Mouse (Mus musculus) embryonic facial prominence, embryonic 14.5 days (tissue): ENCODE measurements around the gene Serpinh1. TPM values are rescaled to one million over a fixed set of nuclear protein-coding genes. Genes with fewer than 3 reads are reported as not detected.

Source experiments
- ATAC-seq: fragments of 200-750 bp; cut with Nextera tagmentation; 2 replicates; pipeline ENCODE4 v1.8.0; 2017; ENCODE audit warnings: low read depth, moderate number of reproducible peaks, moderate TSS enrichment
- DNase-seq: peaks from one replicate; pipeline ENCODE4 v3.0.0-alpha.2; 2015; ENCODE audit warnings: low spot score
- H3K27ac ChIP-seq: fragments of 300-500 bp; sonication (generic); replicated peaks from 2 replicates; pipeline ENCODE4 v1.5.1; 2014; ENCODE audit warnings: low read depth, mild to moderate bottlenecking, low read length, moderate library complexity
- H3K27me3 ChIP-seq: fragments of 300-500 bp; sonication (generic); replicated peaks from 2 replicates; pipeline ENCODE4 v1.6.1; 2014; ENCODE audit warnings: low read length; ENCODE audit not compliant: control insufficient read depth, insufficient read depth
- H3K36me3 ChIP-seq: fragments of 300-500 bp; sonication (generic); 2 replicates; pipeline ENCODE4 v1.6.1; 2014; ENCODE audit warnings: low read length, mixed read lengths; ENCODE audit not compliant: control insufficient read depth, insufficient read depth
- H3K4me1 ChIP-seq: fragments of 300-500 bp; sonication (generic); 2 replicates; pipeline ENCODE4 v1.6.1; 2014; ENCODE audit warnings: antibody characterized with exemption, low read length; ENCODE audit not compliant: control insufficient read depth, insufficient read depth
- H3K4me2 ChIP-seq: fragments of 300-500 bp; sonication (generic); 2 replicates; pipeline ENCODE4 v1.6.1; 2014; ENCODE audit warnings: low read depth, mild to moderate bottlenecking, low read length, moderate library complexity, mixed read lengths
- H3K4me3 ChIP-seq: fragments of 300-500 bp; sonication (generic); 2 replicates; pipeline ENCODE4 v1.5.1; 2014; ENCODE audit warnings: low read depth, mild to moderate bottlenecking, low read length
- H3K9ac ChIP-seq: fragments of 300-500 bp; sonication (generic); 2 replicates; pipeline ENCODE4 v1.6.1; 2014; ENCODE audit warnings: low read depth, mild to moderate bottlenecking, low read length, moderate library complexity, mixed read lengths
- H3K9me3 ChIP-seq: fragments of 300-500 bp; sonication (generic); 2 replicates; pipeline ENCODE4 v1.6.1; 2016; ENCODE audit warnings: low read length; ENCODE audit not compliant: control insufficient read depth
- WGBS: fragments of 180-500 bp; shearing (Covaris S2); extraction: QIAGEN DNeasy Blood & Tissue Kit; methylation state at CpG from one replicate; pipeline ENCODE4 v1.1.7; 2014; 5-methylcytosine and 5-hydroxymethylcytosine counted together
- polyA plus RNA-seq: library from polyadenylated mRNA; unstranded; fragments of >200 nt; fragmentation: Nextera tagmentation; extraction: Ambion mirVana; gene quantifications from 2 replicates; pipeline ENCODE4 v1.2.1, GENCODE M21; 2014

Gene Serpinh1
- polyA plus RNA-seq, 1 experiment from 2014 or later = 945 TPM

DNA sequence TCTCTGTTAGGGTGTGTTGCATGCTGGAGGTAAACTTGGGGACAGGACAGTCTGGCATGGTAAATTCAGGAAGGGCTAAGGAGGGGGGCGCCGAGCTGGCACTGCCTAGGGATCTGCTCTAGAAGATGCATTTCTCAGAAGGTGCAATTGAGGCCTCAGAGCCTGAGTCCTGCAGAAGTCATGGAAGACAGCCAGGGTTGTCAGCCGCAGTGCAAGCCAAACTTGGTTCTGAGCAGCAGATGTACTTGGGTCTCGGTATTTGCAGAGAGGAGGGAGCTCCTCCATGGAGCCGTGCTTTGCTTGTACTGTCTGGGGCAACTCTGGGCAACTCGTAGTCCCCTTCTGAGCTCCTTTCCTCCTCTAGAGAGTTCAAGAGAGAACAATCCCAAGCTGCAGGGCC, 26.9 kb downstream of the Serpinh1 start:
- Histone ChIP-seq H3K4me1 (no peaks in the 10 kb centered on the region), H3K9me3 (no peaks in the 10 kb centered on the region), H3K4me3 (no peak overlapping the region), H3K27me3 (no peaks in the 10 kb centered on the region), H3K4me2 (no peak overlapping the region), H3K9ac (no peak overlapping the region), H3K27ac (no peak overlapping the region), H3K36me3 (no peaks in the 10 kb centered on the region)
- 67% methylated on average over 6 of the region's 6 CpGs for WGBS
- ATAC-seq = no peak
- DNase-seq = no peak

DNA sequence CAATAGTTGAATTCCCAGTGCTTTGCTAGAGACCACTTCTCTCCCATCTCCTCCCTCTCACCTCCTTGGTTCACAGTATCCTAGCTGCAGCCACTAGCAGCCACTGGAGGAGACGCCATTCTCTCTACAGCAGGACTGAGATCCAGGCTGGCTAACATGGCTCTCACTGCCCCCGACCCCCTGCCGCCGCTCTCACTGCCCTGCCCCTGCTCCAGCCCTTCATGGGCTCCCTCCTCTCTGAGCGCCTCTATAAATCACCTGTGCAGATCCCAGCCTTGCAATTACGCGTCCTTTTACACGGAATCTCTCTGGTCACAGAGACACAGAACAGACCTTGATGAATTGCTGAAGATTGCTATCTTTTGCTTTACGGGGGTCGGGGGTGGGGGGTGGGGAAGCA, 28.2 kb downstream of the Serpinh1 start:
- Histone ChIP-seq H3K27me3 (no peaks in the 10 kb centered on the region), H3K9me3 (no peaks in the 10 kb centered on the region), H3K4me1 (0 out of 2 replicates have a peak, but pooled peaks cover 3% of the 10 kb centered on the region), H3K4me3 (no peak overlapping the region), H3K27ac (no peak overlapping the region), H3K36me3 (no peaks in the 10 kb centered on the region), H3K9ac (no peak overlapping the region), H3K4me2 (no peak overlapping the region)
- WGBS = 39% methylated on average over 10 of the region's 10 CpGs
- DNase-seq (no peak), ATAC-seq (no peak)

DNA sequence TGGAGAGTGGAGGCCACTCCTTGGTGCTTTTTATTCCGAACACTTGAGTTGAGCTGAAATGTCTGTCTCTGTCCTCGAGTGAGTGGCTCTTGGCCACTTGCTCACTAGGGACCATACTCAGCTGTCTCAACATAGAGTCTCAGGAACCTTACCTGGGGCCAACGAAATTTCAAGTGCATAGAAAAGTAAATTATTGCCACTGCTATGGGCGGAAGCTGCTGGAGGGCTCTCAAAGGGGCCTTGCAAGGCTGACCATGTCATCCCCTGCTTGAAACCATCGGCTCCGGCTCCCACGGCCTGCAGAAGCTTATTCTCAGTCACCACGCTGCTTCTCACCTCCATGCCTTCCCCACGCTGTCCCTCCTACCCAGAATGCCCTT, 29.7 kb downstream of the Serpinh1 start:
- 0 out of 2 replicates have a peak, but pooled peaks cover 3% of the 10 kb centered on the region for H3K4me1 ChIP-seq
- no peaks in the 10 kb centered on the region for H3K36me3 ChIP-seq
- no peak overlapping the region for H3K4me3 ChIP-seq
- H3K9me3 ChIP-seq = no peaks in the 10 kb centered on the region
- DNase-seq (no peak), ATAC-seq (no peak)
- no peak overlapping the region for H3K4me2 ChIP-seq
- WGBS = 87% methylated on average over 9 of the region's 9 CpGs
- H3K27ac ChIP-seq = no peak overlapping the region
- no peak overlapping the region for H3K9ac ChIP-seq
- H3K27me3 ChIP-seq = no peaks in the 10 kb centered on the region

DNA sequence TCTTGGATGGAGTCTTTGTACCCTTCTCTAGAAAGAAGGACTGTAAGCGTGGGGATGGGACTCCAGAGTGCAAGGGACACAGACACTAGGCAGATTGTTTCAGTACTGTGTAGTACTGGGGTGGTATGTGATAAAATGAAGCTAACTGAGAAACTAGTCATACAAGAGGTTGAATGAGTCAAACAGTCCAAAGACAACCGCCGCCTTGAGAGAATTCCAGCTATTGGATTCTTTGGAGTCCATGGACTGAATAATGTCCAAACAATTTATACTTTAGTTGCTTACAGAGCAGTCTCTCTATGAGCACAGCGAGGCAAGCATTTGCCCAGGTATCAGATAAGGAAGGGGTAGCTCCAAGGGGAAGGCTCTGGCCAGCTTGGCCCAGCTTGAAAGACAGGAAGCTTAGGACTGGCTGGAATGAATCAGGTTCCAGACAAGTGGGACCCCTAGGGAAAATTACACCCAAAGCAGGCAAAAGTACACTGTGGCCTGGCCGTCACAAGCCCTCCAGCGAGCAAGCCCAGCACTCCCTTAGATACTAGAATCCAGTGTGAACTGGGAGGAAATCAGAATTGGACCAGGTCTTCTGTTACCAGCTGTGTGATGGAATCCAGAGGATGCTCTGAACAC, 30.2 kb downstream of the Serpinh1 start:
- no peak overlapping the region for H3K9ac ChIP-seq

DNA sequence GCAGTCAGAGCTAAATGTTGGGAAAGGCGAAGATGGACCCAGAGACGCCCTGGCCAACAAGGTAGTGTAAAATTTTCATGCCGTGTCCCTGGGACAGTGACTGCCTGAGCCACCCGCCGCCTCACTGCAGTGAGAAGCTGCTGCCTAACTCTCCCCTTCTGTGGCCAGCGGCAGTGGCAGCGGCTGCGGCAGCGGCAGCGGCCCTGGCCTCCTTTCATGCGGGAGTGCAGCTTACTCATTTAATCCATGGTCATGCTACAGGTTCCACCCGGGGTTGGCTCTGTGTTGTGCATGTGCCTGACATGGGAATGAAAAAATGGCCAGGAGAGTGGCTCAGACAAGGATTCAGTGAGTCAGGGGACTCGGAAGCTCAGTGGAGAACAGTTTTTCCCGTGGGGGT, 32.5 kb downstream of the Serpinh1 start:
- Histone ChIP-seq H3K36me3 (no peaks in the 10 kb centered on the region), H3K9ac (no peak overlapping the region), H3K27me3 (no peaks in the 10 kb centered on the region), H3K9me3 (no peaks in the 10 kb centered on the region), H3K4me3 (no peak overlapping the region), H3K4me1 (0 out of 2 replicates have a peak, but pooled peaks cover 3% of the 10 kb centered on the region), H3K4me2 (no peak overlapping the region), H3K27ac (no peak overlapping the region)
- ATAC-seq = no peak
- 31% methylated on average over 12 of the region's 14 CpGs for WGBS
- no peak for DNase-seq

More for the DNA sequence above, 30.2 kb downstream of the Serpinh1 start:
- 80% methylated on average over 6 of the region's 6 CpGs for WGBS
- no peak for DNase-seq
- no peaks in the 10 kb centered on the region for H3K27me3 ChIP-seq
- no peaks in the 10 kb centered on the region for H3K9me3 ChIP-seq
- H3K4me3 ChIP-seq = no peak overlapping the region
- no peak overlapping the region for H3K4me2 ChIP-seq
- no peaks in the 10 kb centered on the region for H3K36me3 ChIP-seq
- no peak for ATAC-seq
- H3K27ac ChIP-seq = no peak overlapping the region
- H3K4me1 ChIP-seq = 0 out of 2 replicates have a peak, but pooled peaks cover 3% of the 10 kb centered on the region

DNA sequence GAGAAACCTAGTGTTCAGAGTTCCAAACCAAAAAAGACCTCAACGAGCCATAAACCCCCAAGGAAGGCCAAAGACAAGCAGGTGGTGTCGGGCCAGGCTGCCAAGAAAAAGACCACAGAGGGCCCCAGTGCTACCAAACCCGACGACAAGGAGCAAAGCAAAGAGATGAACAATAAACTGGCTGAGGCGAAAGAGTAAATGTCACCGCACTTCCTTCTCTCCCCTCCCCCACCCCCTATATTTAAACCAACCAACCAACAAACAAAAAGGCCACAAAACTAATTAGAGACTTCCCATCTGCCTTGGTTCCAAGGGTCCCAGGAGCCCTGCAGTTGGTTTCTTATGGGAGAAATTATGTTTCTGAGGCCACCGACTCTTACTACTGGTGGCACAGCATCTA, 35.6 kb downstream of the Serpinh1 start:
- no peaks in the 10 kb centered on the region for H3K36me3 ChIP-seq
- peak; percentile 41 for DNase-seq
- no peak overlapping the region for H3K27ac ChIP-seq
- no peak for ATAC-seq
- H3K4me1 ChIP-seq = peaks cover 8% of the 10 kb centered on the region; the same call in 1 of the 2 replicates
- H3K9me3 ChIP-seq = no peaks in the 10 kb centered on the region
- no peaks in the 10 kb centered on the region for H3K27me3 ChIP-seq
- 74% methylated on average over 7 of the region's 7 CpGs for WGBS
- H3K9ac ChIP-seq = no peak overlapping the region
- no peak overlapping the region for H3K4me2 ChIP-seq
- no peak overlapping the region for H3K4me3 ChIP-seq

DNA sequence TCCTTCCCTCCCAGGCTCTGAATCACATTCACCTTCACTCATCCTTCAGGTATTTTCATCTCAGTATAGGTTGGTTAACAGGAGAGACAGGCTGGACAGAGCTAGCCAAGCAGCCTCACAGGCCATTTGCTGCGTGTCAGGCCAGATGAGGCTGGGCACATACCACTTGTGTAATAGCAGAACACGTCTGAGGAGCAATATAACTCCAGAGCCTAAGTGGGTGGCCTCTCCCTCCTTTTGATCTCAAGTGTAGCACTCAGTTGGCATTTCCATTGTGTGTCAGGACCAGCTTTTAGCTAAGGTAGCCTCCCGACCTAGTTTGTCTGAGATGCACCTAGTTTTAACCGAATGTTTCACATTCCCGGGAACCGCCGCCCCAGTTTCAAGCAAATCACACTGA, 36.8 kb downstream of the Serpinh1 start:
- no peaks in the 10 kb centered on the region for H3K27me3 ChIP-seq
- DNase-seq (no peak), ATAC-seq (no peak)
- peaks cover 11% of the 10 kb centered on the region; the same call in 1 of the 2 replicates for H3K4me1 ChIP-seq
- 71% methylated on average over 7 of the region's 7 CpGs for WGBS
- no peaks in the 10 kb centered on the region for H3K36me3 ChIP-seq
- no peak overlapping the region for H3K4me3 ChIP-seq
- H3K9ac ChIP-seq = no peak overlapping the region
- H3K9me3 ChIP-seq = no peaks in the 10 kb centered on the region
- H3K27ac ChIP-seq = no peak overlapping the region
- no peak overlapping the region for H3K4me2 ChIP-seq

DNA sequence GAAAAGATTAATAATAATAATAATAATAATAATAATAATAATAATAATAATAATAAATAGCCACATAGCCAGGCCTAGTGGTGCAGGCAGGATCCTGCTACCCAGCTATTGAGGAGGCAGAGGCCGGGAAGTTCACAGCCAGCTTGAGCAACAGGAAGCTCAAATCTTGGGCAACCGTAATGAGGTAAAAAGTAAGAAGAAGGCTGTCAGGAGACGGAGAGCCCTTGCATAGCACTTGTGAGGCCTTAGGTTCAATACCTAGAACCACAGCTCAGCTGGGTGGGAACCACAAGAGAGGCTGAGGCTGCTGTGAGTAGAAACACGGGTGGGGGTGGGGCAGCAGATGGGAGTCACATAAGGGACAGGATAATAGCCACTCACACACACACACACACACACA, 38.5 kb downstream of the Serpinh1 start:
- 79% methylated on average over 4 of the region's 4 CpGs for WGBS
- no peak for DNase-seq

DNA sequence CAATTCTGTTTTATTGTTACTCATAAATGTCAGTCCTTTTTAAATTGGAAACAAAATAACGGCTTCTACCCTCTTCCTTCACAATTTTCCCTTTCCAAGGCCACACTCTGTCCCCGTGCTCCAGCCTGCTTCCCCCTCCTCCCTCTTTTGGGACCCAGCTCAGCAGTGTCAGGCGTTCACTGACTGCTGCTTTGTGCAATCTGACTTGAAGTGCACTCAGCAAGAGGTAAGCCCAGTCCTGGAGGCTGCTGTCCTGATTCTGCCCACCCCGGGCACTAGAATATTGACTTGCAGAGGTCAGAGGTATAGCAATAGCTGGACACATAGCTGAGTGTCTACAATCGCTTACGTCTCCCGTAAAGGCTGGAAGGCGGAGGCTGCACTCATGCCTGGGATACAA, 39.8 kb downstream of the Serpinh1 start:
- Histone ChIP-seq H3K9ac (no peak overlapping the region), H3K4me3 (no peak overlapping the region), H3K4me1 (peaks cover 8% of the 10 kb centered on the region; the same call in 1 of the 2 replicates), H3K9me3 (no peaks in the 10 kb centered on the region), H3K4me2 (no peak overlapping the region), H3K27me3 (no peaks in the 10 kb centered on the region), H3K27ac (no peak overlapping the region), H3K36me3 (no peaks in the 10 kb centered on the region)
- DNase-seq (no peak), ATAC-seq (no peak)
- WGBS = 70% methylated on average over 8 of the region's 8 CpGs

More for the DNA sequence above, 38.5 kb downstream of the Serpinh1 start:
- Histone ChIP-seq H3K4me1 (peaks cover 8% of the 10 kb centered on the region; the same call in 1 of the 2 replicates), H3K4me3 (no peak overlapping the region), H3K4me2 (no peak overlapping the region), H3K36me3 (no peaks in the 10 kb centered on the region), H3K27ac (no peak overlapping the region), H3K9ac (no peak overlapping the region), H3K9me3 (no peaks in the 10 kb centered on the region), H3K27me3 (no peaks in the 10 kb centered on the region)
- no peak for ATAC-seq
